Mouse (Mus musculus): Measurements from ENCODE around the gene Ipp. TPM values are rescaled to one million over a fixed set of nuclear protein-coding genes. Genes with fewer than 3 reads are reported as not detected.

Ipp gene
- 6.9 and 7.0 TPM in 2 replicates for polyA plus RNA-seq (2012; rRNA removed)

GRCm38 (mm10) chr4:116507425-116508218, at the start of gene Ipp:
Ipp (plus strand) TSS chr4:116507549.
- peak; percentile 98 for DNase-seq (ENCODE audit: low read depth)
- TF ChIP-seq POLR2A (IDR thresholded peaks at IDR 0.05; ENCODE audit: borderline replicate concordance, extremely low read depth, insufficient read depth, insufficient read length, poor library complexity, severe bottlenecking) (peak; percentile 96), CTCF (IDR thresholded peaks at IDR 0.05; ENCODE audit: borderline replicate concordance, extremely low read depth, insufficient read depth, insufficient read length) (0 out of 2 replicates have a peak, but pooled peaks have one; percentile 23)

- no peak for DNase-seq (ENCODE audit: low read depth)
- TF ChIP-seq POLR2A (IDR thresholded peaks at IDR 0.05; ENCODE audit: borderline replicate concordance, extremely low read depth, insufficient read depth, insufficient read length, poor library complexity, severe bottlenecking) (no peak), CTCF (IDR thresholded peaks at IDR 0.05; ENCODE audit: borderline replicate concordance, extremely low read depth, insufficient read depth, insufficient read length) (no peak)
Observed at GRCm38 (mm10) chr4:116461943-116462342, 45.4 kb upstream of the Ipp start.

GRCm38 (mm10) chr4:116463231-116464125, 43.9 kb upstream of the Ipp start:
- peak; percentile 26; the same call in 1 of the 2 replicates for TF ChIP-seq CTCF (IDR thresholded peaks at IDR 0.05; ENCODE audit: borderline replicate concordance, extremely low read depth, insufficient read depth, insufficient read length)
- no peak for TF ChIP-seq POLR2A (IDR thresholded peaks at IDR 0.05; ENCODE audit: borderline replicate concordance, extremely low read depth, insufficient read depth, insufficient read length, poor library complexity, severe bottlenecking)
- DNase-seq (ENCODE audit: low read depth) = peak; percentile 66

- peak; percentile 96 for DNase-seq (ENCODE audit: low read depth)
- TF ChIP-seq CTCF (IDR thresholded peaks at IDR 0.05; ENCODE audit: borderline replicate concordance, extremely low read depth, insufficient read depth, insufficient read length) = no peak
- peak; percentile 59; the same call in 1 of the 2 replicates for TF ChIP-seq POLR2A (IDR thresholded peaks at IDR 0.05; ENCODE audit: borderline replicate concordance, extremely low read depth, insufficient read depth, insufficient read length, poor library complexity, severe bottlenecking)
Observed at GRCm38 (mm10) chr4:116464126-116464981, 43.0 kb upstream of the Ipp start, which contains the start of gene Mast2. Mast2 (minus strand) TSS chr4:116464183.

GRCm38 (mm10) chr4:116481322-116481721, 26.0 kb upstream of the Ipp start:
- no peak for DNase-seq (ENCODE audit: low read depth)
- TF ChIP-seq CTCF (IDR thresholded peaks at IDR 0.05; ENCODE audit: borderline replicate concordance, extremely low read depth, insufficient read depth, insufficient read length) (no peak), POLR2A (IDR thresholded peaks at IDR 0.05; ENCODE audit: borderline replicate concordance, extremely low read depth, insufficient read depth, insufficient read length, poor library complexity, severe bottlenecking) (no peak)

GRCm38 (mm10) chr4:116483476-116483875, 23.9 kb upstream of the Ipp start:
- peak; percentile 50 for DNase-seq (ENCODE audit: low read depth)
- TF ChIP-seq CTCF (IDR thresholded peaks at IDR 0.05; ENCODE audit: borderline replicate concordance, extremely low read depth, insufficient read depth, insufficient read length) (no peak), POLR2A (IDR thresholded peaks at IDR 0.05; ENCODE audit: borderline replicate concordance, extremely low read depth, insufficient read depth, insufficient read length, poor library complexity, severe bottlenecking) (no peak)

- DNase-seq (ENCODE audit: low read depth) = peak; percentile 65
- TF ChIP-seq POLR2A (IDR thresholded peaks at IDR 0.05; ENCODE audit: borderline replicate concordance, extremely low read depth, insufficient read depth, insufficient read length, poor library complexity, severe bottlenecking) = no peak
- no peak for TF ChIP-seq CTCF (IDR thresholded peaks at IDR 0.05; ENCODE audit: borderline replicate concordance, extremely low read depth, insufficient read depth, insufficient read length)
Observed at GRCm38 (mm10) chr4:116491119-116491536, 16.2 kb upstream of the Ipp start.

- TF ChIP-seq CTCF (IDR thresholded peaks at IDR 0.05; ENCODE audit: borderline replicate concordance, extremely low read depth, insufficient read depth, insufficient read length) (no peak), POLR2A (IDR thresholded peaks at IDR 0.05; ENCODE audit: borderline replicate concordance, extremely low read depth, insufficient read depth, insufficient read length, poor library complexity, severe bottlenecking) (no peak)
- DNase-seq (ENCODE audit: low read depth) = peak; percentile 26
Observed at GRCm38 (mm10) chr4:116491886-116492285, 15.5 kb upstream of the Ipp start.

- DNase-seq (ENCODE audit: low read depth) = no peak
- TF ChIP-seq POLR2A (IDR thresholded peaks at IDR 0.05; ENCODE audit: borderline replicate concordance, extremely low read depth, insufficient read depth, insufficient read length, poor library complexity, severe bottlenecking) (no peak), CTCF (IDR thresholded peaks at IDR 0.05; ENCODE audit: borderline replicate concordance, extremely low read depth, insufficient read depth, insufficient read length) (no peak)
Observed at GRCm38 (mm10) chr4:116492460-116492859, 14.9 kb upstream of the Ipp start.

GRCm38 (mm10) chr4:116493646-116494045, 13.7 kb upstream of the Ipp start:
- TF ChIP-seq CTCF (IDR thresholded peaks at IDR 0.05; ENCODE audit: borderline replicate concordance, extremely low read depth, insufficient read depth, insufficient read length) (no peak), POLR2A (IDR thresholded peaks at IDR 0.05; ENCODE audit: borderline replicate concordance, extremely low read depth, insufficient read depth, insufficient read length, poor library complexity, severe bottlenecking) (no peak)
- DNase-seq (ENCODE audit: low read depth) = no peak
